Mouse (Mus musculus) cerebellum, postnatal 36 days (tissue): ENCODE results near the gene Colgalt1.

Experiments used
- DNase-seq, 2 experiments: peaks; one replicate each; pipeline ENCODE4 v3.0.0; 2021 to 2022; ENCODE audit warnings: mixed read lengths in 2 of 2

The Colgalt1 gene

GRCm38 (mm10) chr8:71591471-71592373 is 19.1 kb upstream of the Colgalt1 start, which contains the start of gene Pgls:
TSS of gene Pgls (plus strand) at chr8:71592176.
- DNase-seq: peak; percentile 98

GRCm38 (mm10) chr8:71592374-71593170 is 18.2 kb upstream of the Colgalt1 start:
- DNase-seq: peak; percentile 91 to 93

- DNase-seq: no peak
Observed at GRCm38 (mm10) chr8:71593556-71594323, 17.1 kb upstream of the Colgalt1 start.

- DNase-seq: no peak
Observed at GRCm38 (mm10) chr8:71594324-71594722, 16.5 kb upstream of the Colgalt1 start.

DNA sequence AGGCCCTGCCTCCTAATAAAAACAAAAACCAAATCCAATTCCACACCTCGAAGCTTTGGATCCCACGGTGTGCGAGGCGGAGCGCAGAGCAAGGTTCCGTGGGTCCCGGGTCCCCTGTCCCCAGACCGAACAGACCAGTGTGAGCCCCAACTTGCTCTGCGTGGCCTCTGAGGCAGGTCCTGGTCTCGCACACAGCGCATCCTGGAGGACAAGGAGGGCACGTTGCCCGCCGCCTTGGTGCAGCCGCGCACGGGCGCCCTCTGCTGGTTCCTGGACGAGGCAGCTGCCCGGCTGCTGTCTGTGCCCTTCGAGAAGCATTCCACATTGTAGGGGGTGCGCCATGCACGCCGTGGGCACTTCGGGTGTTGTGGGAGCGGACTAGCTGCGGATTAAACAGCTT is 14.9 kb upstream of the Colgalt1 start:
- peak; percentile 94 to 97 for DNase-seq

DNA sequence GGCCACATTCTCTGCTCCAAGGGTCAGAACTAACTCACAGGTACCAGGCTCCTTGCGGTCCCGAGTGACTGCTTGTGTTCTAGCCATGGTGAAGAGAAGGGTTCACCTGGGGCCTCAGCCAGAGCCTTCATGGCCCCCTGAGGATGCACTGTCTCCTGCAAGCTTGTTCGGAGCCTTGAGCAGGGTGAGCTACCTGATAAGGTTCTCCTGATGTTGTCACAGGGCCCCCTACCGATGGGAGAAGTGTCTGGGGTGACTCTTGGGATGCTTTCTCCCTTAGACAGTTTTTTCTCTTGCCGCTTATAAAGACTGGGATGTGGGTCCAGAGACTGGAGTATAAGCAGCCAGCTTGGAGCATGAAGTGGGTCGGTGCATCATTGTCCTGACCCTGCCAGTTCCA is 14.4 kb upstream of the Colgalt1 start:
- DNase-seq: no peak

- no peak for DNase-seq
Observed at GRCm38 (mm10) chr8:71596798-71597197, 14.0 kb upstream of the Colgalt1 start.

DNA sequence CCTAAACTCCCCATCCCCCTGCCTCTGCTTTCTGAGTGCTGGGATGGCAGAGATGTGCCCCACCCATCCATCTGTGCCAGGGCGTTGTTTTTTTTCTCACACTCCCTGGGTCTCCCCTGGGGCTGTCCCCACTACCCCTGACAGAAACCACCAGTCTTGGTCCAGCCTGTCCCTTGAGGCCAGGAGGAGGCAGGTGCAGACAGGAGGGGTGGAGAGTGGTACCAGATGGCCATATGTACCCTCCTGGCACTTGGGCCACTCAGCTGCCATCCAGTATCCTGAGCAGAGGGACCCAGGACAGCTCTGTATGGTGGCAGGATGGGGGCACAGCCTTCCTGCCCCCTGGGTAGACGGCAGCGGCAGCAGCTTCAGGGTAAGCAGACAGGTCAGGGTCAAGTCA is 13.3 kb upstream of the Colgalt1 start, which contains the start of gene Fam129c:
Gene Fam129c (plus strand): TSS at position 198 of the 400 bp plus-strand sequence.
- no peak for DNase-seq

DNA sequence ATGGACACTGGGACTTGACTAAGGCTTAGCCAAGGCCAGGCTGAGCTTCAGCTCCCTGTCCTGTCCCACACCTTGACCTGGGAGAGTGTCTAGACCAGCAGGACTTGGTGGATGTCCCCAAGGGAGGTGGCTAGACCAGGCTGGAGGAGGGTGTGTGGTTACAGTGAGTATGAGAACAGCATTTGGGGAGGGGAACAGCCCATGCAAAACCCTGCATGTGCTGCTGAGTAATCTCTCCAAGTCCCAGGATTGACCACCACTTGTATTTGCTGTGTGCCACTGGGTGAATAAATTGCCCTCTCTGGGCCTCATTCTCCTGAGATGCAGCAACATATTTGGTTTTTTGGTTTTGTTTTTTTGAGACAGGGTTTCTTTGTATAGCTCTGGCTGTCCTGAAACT is 12.4 kb upstream of the Colgalt1 start:
- DNase-seq: no peak

DNA sequence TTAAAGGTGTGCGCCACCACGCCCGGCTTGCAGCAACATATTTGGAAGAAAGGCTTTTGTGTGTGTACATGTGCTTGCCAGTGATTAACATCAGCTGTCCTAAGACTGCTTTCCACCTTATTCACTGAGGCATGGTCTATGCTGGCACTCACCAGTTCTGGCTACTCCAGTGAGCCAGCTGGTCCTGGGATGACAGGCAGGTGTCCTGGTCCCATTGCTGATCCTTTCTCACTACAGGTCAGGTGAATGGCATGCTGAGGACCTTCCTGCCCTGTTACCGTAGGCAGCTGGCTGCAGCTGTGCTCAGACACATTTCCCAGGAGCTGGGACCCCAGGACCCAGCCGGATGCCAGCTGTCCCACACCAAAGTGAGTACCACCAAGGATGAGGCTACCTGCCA is 12.0 kb upstream of the Colgalt1 start:
- DNase-seq: no peak

DNA sequence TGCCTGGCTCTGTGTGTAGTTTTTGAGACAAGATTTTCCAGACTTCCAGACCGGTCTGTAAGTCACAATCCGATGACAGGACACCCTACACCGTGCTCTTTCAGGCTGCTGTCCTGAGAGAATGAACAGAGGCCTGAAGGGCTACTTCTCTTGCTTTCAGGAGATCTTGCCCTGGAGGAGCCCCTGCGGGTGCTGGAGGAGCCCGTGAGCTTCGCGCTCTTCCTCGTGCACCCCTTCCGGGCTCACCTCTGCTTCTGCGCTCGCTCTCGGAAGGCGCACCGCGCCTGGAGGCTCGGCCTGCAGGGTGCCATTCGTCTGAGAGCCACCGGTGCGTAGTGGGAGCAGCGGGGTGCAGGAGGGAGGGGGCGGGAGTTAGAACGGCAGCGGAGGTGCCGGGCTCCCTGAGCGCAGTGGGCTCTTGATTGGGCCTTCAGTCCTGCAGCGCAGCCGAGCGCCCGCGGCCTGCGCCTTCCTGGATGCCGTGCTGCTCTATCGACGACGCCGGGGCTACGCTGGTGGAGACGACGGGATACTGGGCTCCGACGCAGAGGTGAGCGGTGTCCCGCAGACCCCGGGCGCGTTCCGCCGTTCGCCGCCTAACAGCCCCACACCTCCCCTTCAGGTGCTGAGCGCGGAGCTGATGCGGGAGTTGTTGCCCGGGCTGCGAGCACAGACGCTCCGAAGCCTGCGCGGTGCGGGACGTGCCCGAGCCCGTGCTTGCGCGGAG is 8.7 kb upstream of the Colgalt1 start:
- no peak for DNase-seq

DNA sequence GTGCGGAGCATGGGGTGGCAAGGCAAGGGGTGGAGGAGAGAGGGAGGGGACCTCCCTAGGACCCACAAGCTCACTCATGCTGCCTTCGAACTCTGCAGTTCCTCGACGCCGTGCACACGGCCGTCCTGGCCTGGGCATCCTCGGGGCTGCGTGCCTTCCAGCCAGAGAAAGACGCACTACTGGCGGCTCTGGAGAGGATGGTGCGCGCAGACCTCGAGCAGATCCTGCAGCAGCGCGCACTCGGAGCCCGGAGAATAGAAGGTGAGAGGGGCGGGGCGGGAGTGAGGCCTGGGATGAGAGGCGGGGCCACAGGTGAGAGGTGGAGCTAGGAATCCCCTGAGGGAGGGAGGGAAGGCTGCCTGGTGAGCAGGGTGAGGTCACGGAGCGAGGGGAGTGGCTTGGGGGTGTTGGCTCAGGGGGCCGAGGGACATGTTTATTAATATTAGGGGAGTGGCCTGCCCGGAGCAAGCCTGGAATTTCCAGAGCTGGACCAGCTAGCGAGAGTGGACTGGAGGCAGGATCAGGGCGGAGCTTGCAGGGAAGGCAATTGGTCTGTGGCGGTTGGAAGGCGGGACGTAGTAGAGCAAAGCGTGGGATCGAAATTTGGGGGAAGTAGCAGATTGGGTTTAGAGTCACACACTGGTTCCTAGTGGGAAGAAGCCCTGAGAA is 8.0 kb upstream of the Colgalt1 start:
- no peak for DNase-seq

- DNase-seq: no peak
Observed at GRCm38 (mm10) chr8:71604021-71604420, 6.8 kb upstream of the Colgalt1 start.

DNA sequence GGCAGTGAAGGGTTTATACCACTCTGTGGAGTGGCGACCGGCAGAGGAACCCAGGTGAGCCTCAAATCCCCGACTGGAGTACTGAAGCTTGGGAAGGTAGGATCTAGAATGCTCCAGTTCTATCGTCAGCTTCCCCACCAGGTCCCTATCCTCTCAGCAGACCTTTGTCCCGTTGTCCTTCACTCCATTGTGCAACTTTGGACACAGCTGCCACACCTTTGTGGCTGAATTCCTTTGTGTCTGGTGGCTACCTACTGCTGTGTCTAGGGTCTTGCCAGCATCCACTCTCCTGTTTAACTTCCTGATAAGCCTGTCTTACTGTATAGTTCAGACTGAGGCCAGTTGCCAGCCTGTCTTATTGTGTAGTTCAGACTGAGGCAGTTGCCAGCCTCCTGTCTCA is 1.3 kb downstream of the Colgalt1 start:
- no peak for DNase-seq

- no peak for DNase-seq
Observed at GRCm38 (mm10) chr8:71613418-71613817, 2.6 kb downstream of the Colgalt1 start.

- DNase-seq: no peak
Observed at GRCm38 (mm10) chr8:71619786-71620185, 9.0 kb downstream of the Colgalt1 start.

GRCm38 (mm10) chr8:71625088-71625487 is 14.3 kb downstream of the Colgalt1 start:
- no peak for DNase-seq

DNA sequence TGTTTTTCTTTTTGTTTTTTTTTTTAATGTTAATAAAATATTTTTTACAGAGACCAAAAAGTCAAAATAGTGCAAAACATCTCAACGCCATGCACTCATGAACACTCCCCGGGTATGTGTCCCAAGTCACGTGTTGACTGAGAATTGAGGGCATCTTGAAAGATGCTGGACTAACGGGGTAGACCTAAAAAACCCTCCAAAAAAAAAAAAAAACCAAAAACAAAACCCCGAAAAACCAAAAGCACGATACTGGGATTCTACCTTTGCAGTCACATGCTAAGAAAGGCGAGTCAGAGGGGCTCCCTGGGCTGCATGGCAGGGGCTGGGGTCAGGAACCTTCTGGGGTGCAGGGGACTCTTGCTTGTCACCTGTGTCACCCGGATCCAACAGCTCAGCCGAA is 16.0 kb downstream of the Colgalt1 start:
- DNase-seq: no peak

- DNase-seq: no peak
Observed at GRCm38 (mm10) chr8:71627265-71628099, 16.7 kb downstream of the Colgalt1 start.

DNA sequence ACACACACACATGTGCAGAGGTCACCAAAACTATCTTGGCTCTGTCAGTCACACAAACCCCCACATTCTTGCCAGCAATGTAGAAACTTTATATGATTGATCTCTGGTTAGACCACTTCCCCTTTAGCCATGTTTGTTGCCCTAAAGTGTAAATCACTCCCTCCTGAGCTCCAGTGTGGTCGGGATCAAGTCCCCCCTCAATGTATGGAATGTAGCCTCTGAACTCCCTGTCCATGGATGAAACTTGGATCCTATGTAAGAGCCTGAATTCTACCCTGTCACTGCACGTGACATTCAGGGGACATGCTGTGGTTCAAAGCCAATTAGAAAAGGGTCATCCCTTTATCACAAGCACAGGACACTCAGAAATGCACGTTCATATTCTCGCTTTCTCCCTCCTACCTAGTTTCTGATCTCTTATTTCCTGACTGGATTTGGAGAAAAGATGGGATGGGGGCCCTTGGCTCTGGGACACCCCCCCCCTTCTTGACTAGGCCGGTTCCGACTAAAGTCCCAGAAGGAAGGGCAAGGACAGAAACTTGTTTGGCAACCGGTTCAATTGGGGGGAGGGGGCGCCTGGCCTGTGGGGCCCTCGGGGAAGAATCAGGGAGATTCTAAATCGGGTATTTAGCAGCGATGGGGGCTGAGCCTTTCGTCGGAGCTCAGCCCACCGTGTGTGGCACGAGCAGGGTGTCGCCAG is 17.7 kb downstream of the Colgalt1 start:
- no peak for DNase-seq
